Mouse (Mus musculus): ENCODE measurements around the gene Armh1. TPM values are rescaled to one million over a fixed set of nuclear protein-coding genes. Genes with fewer than 3 reads are reported as not detected.

The Armh1 gene
- total RNA-seq, 2 experiments from 2014 or later = 0.57 to 0.86 TPM

Other genes with a start within 250 kb of the Armh1 start
- 10 to 100 TPM; 15.8 to 17.8 TPM for gene Eif2b3, start 232.7 kb downstream of the Armh1 start, total RNA-seq (2021)
- gene Ptch2, start 156.1 kb downstream of the Armh1 start, total RNA-seq (2021) = 1 to 10 TPM; 1.6 to 1.8 TPM
- gene Btbd19, start 126.4 kb downstream of the Armh1 start, total RNA-seq (2021) = 10 to 100 TPM; 13.9 to 16.9 TPM
- 1 to 10 TPM in 1 of 2 experiments, under 1 TPM in 1; 0.46 to 1.1 TPM for gene Tctex1d4, start 125.3 kb downstream of the Armh1 start, total RNA-seq (2021)
- 1 to 10 TPM; 8.7 to 9.2 TPM for gene Plk3, start 118.2 kb downstream of the Armh1 start, total RNA-seq (2021)
- 100 to 1,000 TPM; 576 to 601 TPM for gene Rps8, start 95.9 kb downstream of the Armh1 start, total RNA-seq (2021)
- under 1 TPM in 1 of 2 experiments, not detected in 1; 0.35 TPM for gene Kif2c, start 69.5 kb downstream of the Armh1 start, total RNA-seq (2021)
- gene Tmem53, start 174 bp downstream of the Armh1 start, total RNA-seq (2021) = 1 to 10 TPM; 5.1 to 6.0 TPM
- 100 to 1,000 TPM; 188 to 194 TPM for gene Rnf220, start 244.9 kb upstream of the Armh1 start, total RNA-seq (2021)

Measured in layer of hippocampus, adult 18-20 months (tissue).